ENCODE assay signal across 8 mouse cellular contexts in the genomic region with DNA sequence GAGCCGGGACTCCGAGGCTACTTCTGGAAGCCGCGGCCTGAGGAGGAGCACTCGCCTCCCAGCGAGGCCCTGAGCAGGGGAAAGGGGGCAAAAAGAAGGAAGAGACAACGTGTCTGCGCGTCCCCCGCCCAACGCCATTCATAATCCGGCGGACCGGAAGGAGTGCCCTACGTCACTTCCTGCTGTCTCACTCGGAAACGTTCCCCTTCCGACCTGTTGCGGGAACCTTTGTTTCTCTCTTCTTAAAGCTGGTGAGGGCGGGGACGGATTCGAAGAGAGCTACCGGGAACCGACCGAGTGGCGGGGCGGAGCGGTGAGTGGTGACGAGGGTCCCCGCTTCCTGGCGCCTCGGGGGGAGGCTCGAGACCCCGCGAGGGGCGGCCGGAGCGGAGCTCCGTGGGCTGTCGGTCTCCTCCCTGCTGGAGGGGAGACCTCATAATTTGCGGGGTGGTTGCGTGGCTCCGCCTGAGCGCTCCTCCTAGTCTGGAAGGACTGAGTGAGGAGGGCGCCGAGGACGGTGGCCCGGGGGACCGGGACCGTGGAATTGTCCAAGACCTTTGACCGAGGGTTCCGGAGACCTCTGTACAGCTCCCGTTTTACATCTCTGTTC. TPM values are rescaled to one million over a fixed set of nuclear protein-coding genes. Genes with fewer than 3 reads are reported as not detected.
DNase-seq lines count a peak whose midpoint lies in the region; ATAC-seq and TF ChIP-seq lines count a peak whose summit lies in the region.

A gene (plus strand): TSS at position 177 of the 610 bp plus-strand sequence.
A gene (minus strand): TSS at position 370 of the 610 bp plus-strand sequence.

- no peak for TF ChIP-seq CTCF in liver, embryonic 14.5 days (IDR thresholded peaks at IDR 0.05; ENCODE audit: low read depth)
- no peak for TF ChIP-seq CTCF in stomach, postnatal 0 days (IDR thresholded peaks at IDR 0.05; ENCODE audit: low read depth)

- peak within 1 kb of the TSS; percentile 96 for H3K9ac ChIP-seq in heart, embryonic 15.5 days
- peak within 1 kb of the TSS; percentile 86 for H3K9ac ChIP-seq in liver, embryonic 14.5 days (replicated peaks)
- H3K9ac ChIP-seq in neural tube, embryonic 11.5 days (ENCODE audit: low read length): peak within 1 kb of the TSS; percentile 92
- H3K9ac ChIP-seq in stomach, postnatal 0 days (ENCODE audit: low read length): peak within 1 kb of the TSS; percentile 94

- H3K4me3 ChIP-seq in forebrain, embryonic 10.5 days: peak within 1 kb of the TSS; percentile 87
- H3K4me3 ChIP-seq in heart, embryonic 15.5 days: peak within 1 kb of the TSS; percentile 98
- H3K4me3 ChIP-seq in liver, embryonic 14.5 days (ENCODE audit: insufficient read depth in 1 of 2, low read depth in 2 of 2, low read length in 2 of 2): peak within 1 kb of the TSS; percentile 71 to 97
- H3K4me3 ChIP-seq in neural tube, embryonic 11.5 days (ENCODE audit: low read depth, low read length): peak within 1 kb of the TSS; percentile 72
- H3K4me3 ChIP-seq in stomach, postnatal 0 days (ENCODE audit: low read depth, low read length): peak within 1 kb of the TSS; percentile 98

- peaks cover 9% of the 10 kb centered on the region for H3K36me3 ChIP-seq in forebrain, embryonic 10.5 days (replicated peaks)
- H3K36me3 ChIP-seq in heart, embryonic 15.5 days: no peaks in the 10 kb centered on the region
- H3K36me3 ChIP-seq in liver, embryonic 14.5 days (replicated peaks; ENCODE audit: control insufficient read depth, insufficient read depth, low read depth): peaks cover 1% of the 10 kb centered on the region
- H3K36me3 ChIP-seq in neural tube, embryonic 11.5 days (ENCODE audit: control insufficient read depth, insufficient read depth, low read length): no peaks in the 10 kb centered on the region
- H3K36me3 ChIP-seq in stomach, postnatal 0 days (ENCODE audit: control insufficient read depth, insufficient read depth, low read length): no peaks in the 10 kb centered on the region

- peak within 1 kb of the TSS; percentile 99 for H3K27ac ChIP-seq in forebrain, embryonic 10.5 days
- H3K27ac ChIP-seq in heart, embryonic 15.5 days: peak within 1 kb of the TSS; percentile 97
- H3K27ac ChIP-seq in liver, embryonic 14.5 days: peak within 1 kb of the TSS; percentile 75
- H3K27ac ChIP-seq in neural tube, embryonic 11.5 days (ENCODE audit: low read depth, low read length): peak within 1 kb of the TSS; percentile 97
- peak within 1 kb of the TSS; percentile 96 for H3K27ac ChIP-seq in stomach, postnatal 0 days (replicated peaks)

- under 1% methylated on average over 53 of the region's 53 CpGs for WGBS in forebrain, embryonic 10.5 days
- WGBS in heart, embryonic 15.5 days: under 1% methylated on average over 53 of the region's 53 CpGs
- under 1% methylated on average over 53 of the region's 53 CpGs for WGBS in liver, embryonic 14.5 days (ENCODE audit: insufficient replicate concordance)
- WGBS in neural tube, embryonic 11.5 days: under 1% methylated on average over 53 of the region's 53 CpGs
- WGBS in stomach, postnatal 0 days: under 1% methylated on average over 52 of the region's 53 CpGs

- peak; percentile 96 for ATAC-seq in heart, embryonic 15.5 days (replicated peaks; ENCODE audit: insufficient number of reproducible peaks, insufficient read depth, low FRiP score, low read depth)
- ATAC-seq in liver, embryonic 14.5 days (ENCODE audit: insufficient read depth): peak; percentile 94
- ATAC-seq in neural tube, embryonic 11.5 days (ENCODE audit: insufficient read depth, low FRiP score, low TSS enrichment): peak; percentile 97
- ATAC-seq in stomach, postnatal 0 days (ENCODE audit: low FRiP score, low TSS enrichment): peak; percentile 99

- H3K9me3 ChIP-seq in forebrain, embryonic 10.5 days: no peaks in the 10 kb centered on the region
- no peaks in the 10 kb centered on the region for H3K9me3 ChIP-seq in heart, embryonic 15.5 days (replicated peaks)
- H3K9me3 ChIP-seq in liver, embryonic 14.5 days (ENCODE audit: control insufficient read depth, low read length): no peaks in the 10 kb centered on the region
- H3K9me3 ChIP-seq in neural tube, embryonic 11.5 days (ENCODE audit: control insufficient read depth, low read length): no peaks in the 10 kb centered on the region
- no peaks in the 10 kb centered on the region for H3K9me3 ChIP-seq in stomach, postnatal 0 days (ENCODE audit: control insufficient read depth, low read length)

- no peaks in the 10 kb centered on the region for H3K27me3 ChIP-seq in forebrain, embryonic 10.5 days (ENCODE audit: poor library complexity, severe bottlenecking)
- no peaks in the 10 kb centered on the region for H3K27me3 ChIP-seq in heart, embryonic 15.5 days
- no peaks in the 10 kb centered on the region for H3K27me3 ChIP-seq in liver, embryonic 14.5 days (ENCODE audit: control insufficient read depth, insufficient read depth, low read length)
- H3K27me3 ChIP-seq in neural tube, embryonic 11.5 days (ENCODE audit: control insufficient read depth, insufficient read depth, low read length): no peaks in the 10 kb centered on the region
- H3K27me3 ChIP-seq in stomach, postnatal 0 days (ENCODE audit: control insufficient read depth, insufficient read depth, low read length): no peaks in the 10 kb centered on the region

- H3K4me1 ChIP-seq in forebrain, embryonic 10.5 days: peaks cover 35% of the 10 kb centered on the region
- peaks cover 17% of the 10 kb centered on the region for H3K4me1 ChIP-seq in heart, embryonic 15.5 days (replicated peaks)
- peaks cover 6 to 13% of the 10 kb centered on the region in 2 experiments for H3K4me1 ChIP-seq in liver, embryonic 14.5 days (replicated peaks; ENCODE audit: control insufficient read depth in 2 of 2, insufficient read depth in 2 of 2, low read length in 1 of 2)
- H3K4me1 ChIP-seq in neural tube, embryonic 11.5 days (ENCODE audit: control insufficient read depth, insufficient read depth, low read length): peaks cover 7% of the 10 kb centered on the region; the same call in 1 of the 2 replicates
- H3K4me1 ChIP-seq in stomach, postnatal 0 days (replicated peaks; ENCODE audit: control insufficient read depth, insufficient read depth): no peaks in the 10 kb centered on the region

- DNase-seq in CD8-positive naive resting alpha-beta T cell, adult 2 months (ENCODE audit: low read depth in 2 of 2, low spot score in 2 of 2): peak; percentile 90 to 93
- DNase-seq in c-Kit-positive CD71-negative TER-119-negative erythroid progenitor cells, embryonic 14.5 days (ENCODE audit: low read depth): peak; percentile 91
- DNase-seq in forebrain, embryonic 10.5 days (ENCODE audit: extremely low spot score, low spot score): peak; percentile 96
- DNase-seq in kidney, postnatal 25 days: peak; percentile 94
- DNase-seq in liver, embryonic 14.5 days (ENCODE audit: low read depth in 3 of 3, low spot score in 3 of 3): peak; percentile 87 to 91 (median 88)
- peak; percentile 92 for DNase-seq in neural tube, embryonic 11.5 days (ENCODE audit: low spot score)
- peak; percentile 91 for DNase-seq in stomach, postnatal 0 days (ENCODE audit: low spot score)

- no peak for TF ChIP-seq EP300 in liver, embryonic 14.5 days (IDR thresholded peaks at IDR 0.05; ENCODE audit: low read depth)
- no peak for TF ChIP-seq EP300 in stomach, postnatal 0 days (optimal IDR thresholded peaks at IDR 0.05)

- peak within 1 kb of the TSS; percentile 67 for H3K4me2 ChIP-seq in heart, embryonic 15.5 days
- H3K4me2 ChIP-seq in liver, embryonic 14.5 days (ENCODE audit: low read depth): peak within 1 kb of the TSS; percentile 83
- peak within 1 kb of the TSS; percentile 78 for H3K4me2 ChIP-seq in neural tube, embryonic 11.5 days (ENCODE audit: low read depth)
- peak within 1 kb of the TSS; percentile 74 for H3K4me2 ChIP-seq in stomach, postnatal 0 days (replicated peaks; ENCODE audit: low read depth)

RNA-seq across cellular contexts. Expression of the first gene that starts in this region (rescaled TPM):
- 23.7 and 24.5 TPM in 2 replicates for polyA plus RNA-seq in forebrain, embryonic 10.5 days (2016; fragmentation: Nextera tagmentation; extraction: Ambion mirVana)
- polyA plus RNA-seq in heart, embryonic 15.5 days (2015; fragmentation: Nextera tagmentation; extraction: Ambion mirVana): 9.9 and 10.9 TPM in 2 replicates
- 4.3 and 6.9 TPM in 2 replicates for polyA plus RNA-seq in liver, embryonic 14.5 days (2012; rRNA removed)
- polyA plus RNA-seq in liver, embryonic 14.5 days (2014; fragmentation: Nextera tagmentation; extraction: Ambion mirVana): 8.9 and 9.7 TPM in 2 replicates
- 23.8 and 24.1 TPM in 2 replicates for polyA plus RNA-seq in neural tube, embryonic 11.5 days (2014; fragmentation: Nextera tagmentation; extraction: Ambion mirVana)
- polyA plus RNA-seq in stomach, postnatal 0 days (2015; fragmentation: Nextera tagmentation; extraction: Ambion mirVana): 13.7 and 14.2 TPM in 2 replicates

RNA-seq across cellular contexts. Expression of the second gene that starts in this region (rescaled TPM):
- 8.8 and 10.0 TPM in 2 replicates for polyA plus RNA-seq in forebrain, embryonic 10.5 days (2016; fragmentation: Nextera tagmentation; extraction: Ambion mirVana)
- polyA plus RNA-seq in heart, embryonic 15.5 days (2015; fragmentation: Nextera tagmentation; extraction: Ambion mirVana): 3.0 and 4.2 TPM in 2 replicates
- 3.7 and 5.3 TPM in 2 replicates for polyA plus RNA-seq in liver, embryonic 14.5 days (2012; rRNA removed)
- 2.3 and 3.0 TPM in 2 replicates for polyA plus RNA-seq in liver, embryonic 14.5 days (2014; fragmentation: Nextera tagmentation; extraction: Ambion mirVana)
- 9.7 and 11.0 TPM in 2 replicates for polyA plus RNA-seq in neural tube, embryonic 11.5 days (2014; fragmentation: Nextera tagmentation; extraction: Ambion mirVana)
- 2.5 and 2.8 TPM in 2 replicates for polyA plus RNA-seq in stomach, postnatal 0 days (2015; fragmentation: Nextera tagmentation; extraction: Ambion mirVana)

Comparison
In these comparisons a context has a peak if more than half of its experiments do, and no peak if none do; other contexts are left out.
1. Peak in every context shown above with its lines: DNase-seq, ATAC-seq, H3K4me3 ChIP-seq and H3K27ac ChIP-seq.